Mouse (Mus musculus): ENCODE results near the gene Trpm3. TPM values are rescaled to one million over a fixed set of nuclear protein-coding genes. Genes with fewer than 3 reads are reported as not detected.

The Trpm3 gene
- polyA plus RNA-seq, 1 experiment = 0.22 TPM

GRCm38 (mm10) chr19:22284651-22285050 is 145.8 kb downstream of the Trpm3 start:
- TF ChIP-seq POLR2A (IDR thresholded peaks at IDR 0.05; ENCODE audit: insufficient read depth, low read length) = no peak
- TF ChIP-seq CTCF (IDR thresholded peaks at IDR 0.05; ENCODE audit: low read depth, low read length) = no peak
- no peak for TF ChIP-seq EP300 (IDR thresholded peaks at IDR 0.05; ENCODE audit: insufficient read depth, low read depth, low read length)
- Histone ChIP-seq H3K27me3 (ENCODE audit: control insufficient read depth, insufficient read depth, low read length, poor library complexity, severe bottlenecking) (no peaks in the 10 kb centered on the region), H3K36me3 (ENCODE audit: control insufficient read depth, insufficient read depth, low read length, poor library complexity, severe bottlenecking) (no peaks in the 10 kb centered on the region), H3K4me3 (ENCODE audit: low read depth, low read length) (no peak overlapping the region), H3K27ac (ENCODE audit: insufficient read depth, low read length) (no peak overlapping the region), H3K4me1 (ENCODE audit: control insufficient read depth, insufficient read depth, low read length) (no peaks in the 10 kb centered on the region), H3K9me3 (replicated peaks; ENCODE audit: control insufficient read depth, insufficient read depth, low read length, poor library complexity, severe bottlenecking) (no peaks in the 10 kb centered on the region), H3K9ac (ENCODE audit: low read depth, poor library complexity, severe bottlenecking) (no peak overlapping the region)

GRCm38 (mm10) chr19:22292671-22293070 is 153.8 kb downstream of the Trpm3 start:
- H3K9ac ChIP-seq (ENCODE audit: low read depth, poor library complexity, severe bottlenecking) = no peak overlapping the region
- no peak for TF ChIP-seq EP300 (IDR thresholded peaks at IDR 0.05; ENCODE audit: insufficient read depth, low read depth, low read length)
- TF ChIP-seq CTCF (IDR thresholded peaks at IDR 0.05; ENCODE audit: low read depth, low read length) = no peak
- no peak for TF ChIP-seq POLR2A (IDR thresholded peaks at IDR 0.05; ENCODE audit: insufficient read depth, low read length)
- no peaks in the 10 kb centered on the region for H3K9me3 ChIP-seq (replicated peaks; ENCODE audit: control insufficient read depth, insufficient read depth, low read length, poor library complexity, severe bottlenecking)
- no peak overlapping the region for H3K4me3 ChIP-seq (ENCODE audit: low read depth, low read length)
- H3K27me3 ChIP-seq (ENCODE audit: control insufficient read depth, insufficient read depth, low read length, poor library complexity, severe bottlenecking) = no peaks in the 10 kb centered on the region
- H3K27ac ChIP-seq (ENCODE audit: insufficient read depth, low read length) = no peak overlapping the region
- H3K4me1 ChIP-seq (ENCODE audit: control insufficient read depth, insufficient read depth, low read length) = no peaks in the 10 kb centered on the region
- no peaks in the 10 kb centered on the region for H3K36me3 ChIP-seq (ENCODE audit: control insufficient read depth, insufficient read depth, low read length, poor library complexity, severe bottlenecking)

- Histone ChIP-seq H3K9ac (ENCODE audit: low read depth, poor library complexity, severe bottlenecking) (no peak overlapping the region), H3K4me3 (ENCODE audit: low read depth, low read length) (no peak overlapping the region), H3K36me3 (ENCODE audit: control insufficient read depth, insufficient read depth, low read length, poor library complexity, severe bottlenecking) (no peaks in the 10 kb centered on the region), H3K27ac (ENCODE audit: insufficient read depth, low read length) (no peak overlapping the region), H3K27me3 (ENCODE audit: control insufficient read depth, insufficient read depth, low read length, poor library complexity, severe bottlenecking) (no peaks in the 10 kb centered on the region), H3K4me1 (ENCODE audit: control insufficient read depth, insufficient read depth, low read length) (peaks cover 2% of the 10 kb centered on the region), H3K9me3 (replicated peaks; ENCODE audit: control insufficient read depth, insufficient read depth, low read length, poor library complexity, severe bottlenecking) (no peaks in the 10 kb centered on the region)
- no peak for TF ChIP-seq EP300 (IDR thresholded peaks at IDR 0.05; ENCODE audit: insufficient read depth, low read depth, low read length)
- TF ChIP-seq POLR2A (IDR thresholded peaks at IDR 0.05; ENCODE audit: insufficient read depth, low read length) = no peak
- TF ChIP-seq CTCF (IDR thresholded peaks at IDR 0.05; ENCODE audit: low read depth, low read length) = no peak
These were observed 162.1 kb downstream of the Trpm3 start for GRCm38 (mm10) chr19:22300906-22301305.

- Histone ChIP-seq H3K9me3 (replicated peaks; ENCODE audit: control insufficient read depth, insufficient read depth, low read length, poor library complexity, severe bottlenecking) (no peaks in the 10 kb centered on the region), H3K27me3 (ENCODE audit: control insufficient read depth, insufficient read depth, low read length, poor library complexity, severe bottlenecking) (no peaks in the 10 kb centered on the region), H3K36me3 (ENCODE audit: control insufficient read depth, insufficient read depth, low read length, poor library complexity, severe bottlenecking) (no peaks in the 10 kb centered on the region), H3K4me3 (ENCODE audit: low read depth, low read length) (no peak overlapping the region), H3K27ac (ENCODE audit: insufficient read depth, low read length) (no peak overlapping the region), H3K4me1 (ENCODE audit: control insufficient read depth, insufficient read depth, low read length) (peaks cover 2% of the 10 kb centered on the region), H3K9ac (ENCODE audit: low read depth, poor library complexity, severe bottlenecking) (no peak overlapping the region)
- TF ChIP-seq POLR2A (IDR thresholded peaks at IDR 0.05; ENCODE audit: insufficient read depth, low read length) (no peak), EP300 (IDR thresholded peaks at IDR 0.05; ENCODE audit: insufficient read depth, low read depth, low read length) (no peak), CTCF (IDR thresholded peaks at IDR 0.05; ENCODE audit: low read depth, low read length) (no peak)
These were observed 164.4 kb downstream of the Trpm3 start for GRCm38 (mm10) chr19:22303021-22303951.

- Histone ChIP-seq H3K9ac (ENCODE audit: low read depth, poor library complexity, severe bottlenecking) (no peak overlapping the region), H3K4me3 (ENCODE audit: low read depth, low read length) (peak overlapping the region; percentile 30; the same call in 1 of the 2 replicates), H3K4me1 (ENCODE audit: control insufficient read depth, insufficient read depth, low read length) (peaks cover 2% of the 10 kb centered on the region), H3K9me3 (replicated peaks; ENCODE audit: control insufficient read depth, insufficient read depth, low read length, poor library complexity, severe bottlenecking) (no peaks in the 10 kb centered on the region), H3K27me3 (ENCODE audit: control insufficient read depth, insufficient read depth, low read length, poor library complexity, severe bottlenecking) (no peaks in the 10 kb centered on the region), H3K27ac (ENCODE audit: insufficient read depth, low read length) (no peak overlapping the region), H3K36me3 (ENCODE audit: control insufficient read depth, insufficient read depth, low read length, poor library complexity, severe bottlenecking) (no peaks in the 10 kb centered on the region)
- no peak for TF ChIP-seq EP300 (IDR thresholded peaks at IDR 0.05; ENCODE audit: insufficient read depth, low read depth, low read length)
These were observed 165.3 kb downstream of the Trpm3 start for GRCm38 (mm10) chr19:22303952-22304655.

- H3K4me3 ChIP-seq (ENCODE audit: low read depth, low read length) = no peak overlapping the region
- no peaks in the 10 kb centered on the region for H3K9me3 ChIP-seq (replicated peaks; ENCODE audit: control insufficient read depth, insufficient read depth, low read length, poor library complexity, severe bottlenecking)
- H3K36me3 ChIP-seq (ENCODE audit: control insufficient read depth, insufficient read depth, low read length, poor library complexity, severe bottlenecking) = no peaks in the 10 kb centered on the region
- no peaks in the 10 kb centered on the region for H3K27me3 ChIP-seq (ENCODE audit: control insufficient read depth, insufficient read depth, low read length, poor library complexity, severe bottlenecking)
- peaks cover 2% of the 10 kb centered on the region for H3K4me1 ChIP-seq (ENCODE audit: control insufficient read depth, insufficient read depth, low read length)
- TF ChIP-seq POLR2A (IDR thresholded peaks at IDR 0.05; ENCODE audit: insufficient read depth, low read length) (no peak), CTCF (IDR thresholded peaks at IDR 0.05; ENCODE audit: low read depth, low read length) (no peak), EP300 (IDR thresholded peaks at IDR 0.05; ENCODE audit: insufficient read depth, low read depth, low read length) (no peak)
- no peak overlapping the region for H3K9ac ChIP-seq (ENCODE audit: low read depth, poor library complexity, severe bottlenecking)
- H3K27ac ChIP-seq (ENCODE audit: insufficient read depth, low read length) = no peak overlapping the region
These were observed 169.2 kb downstream of the Trpm3 start for GRCm38 (mm10) chr19:22308081-22308480.
